Mouse (Mus musculus) MEL (cell line): ENCODE data around the gene Ntng1.

Source experiments
- CHD2 ChIP-seq: IDR thresholded peaks from 2 replicates; pipeline ENCODE4 v1.6.1; 2011; ENCODE audit warnings: low read length, improper control_type of control experiment
- CTCF ChIP-seq, 3 experiments: IDR thresholded peaks in 2 of 3; conservative IDR thresholded peaks in 1 of 3; 2 replicates each; pipeline ENCODE4 v1.5.1; 2011 to 2012; ENCODE audit warnings: low read length in 3 of 3, low read depth in 2 of 3, mild to moderate bottlenecking in 2 of 3, improper control_type of control experiment in 1 of 3, inconsistent platforms in 1 of 3, mixed read lengths in 1 of 3, moderate library complexity in 1 of 3; ENCODE audit not compliant: control insufficient read depth in 1 of 3, insufficient read depth in 1 of 3, poor library complexity in 1 of 3, severe bottlenecking in 1 of 3
- EP300 ChIP-seq, 2 experiments: IDR thresholded peaks; 2 replicates each; pipeline ENCODE4 v1.6.1; 2011; ENCODE audit warnings: improper control_type of control experiment in 2 of 2, low read length in 2 of 2, low read depth in 1 of 2, mild to moderate bottlenecking in 1 of 2
- KAT2A ChIP-seq: conservative IDR thresholded peaks from 2 replicates; pipeline ENCODE4 v1.6.1; 2012; ENCODE audit warnings: low read depth, low read length, improper control_type of control experiment, inconsistent platforms
- MEF2A ChIP-seq: IDR thresholded peaks from 2 replicates; pipeline ENCODE4 v1.6.1; 2014; ENCODE audit warnings: low read depth, mild to moderate bottlenecking, inconsistent platforms, low read length, improper control_type of control experiment; ENCODE audit not compliant: poor library complexity, insufficient replicate concordance, severe bottlenecking; ENCODE audit errors: extremely low read depth
- POLR2A ChIP-seq, 2 experiments: IDR thresholded peaks; 2 replicates each; pipeline ENCODE4 v1.6.1; 2011 to 2012; ENCODE audit warnings: low read length in 2 of 2, mild to moderate bottlenecking in 2 of 2, control low read depth in 1 of 2, improper control_type of control experiment in 1 of 2, low read depth in 1 of 2, moderate library complexity in 1 of 2; ENCODE audit not compliant: control insufficient read depth in 1 of 2, insufficient read depth in 1 of 2, poor library complexity in 1 of 2
- POLR2AphosphoS2 ChIP-seq: IDR thresholded peaks from 2 replicates; pipeline ENCODE4 v1.6.1; 2011; ENCODE audit warnings: low read length, improper control_type of control experiment
- TAL1 ChIP-seq: IDR thresholded peaks from 2 replicates; pipeline ENCODE4 v1.6.1; 2012; ENCODE audit warnings: mild to moderate bottlenecking, inconsistent platforms, low read length, moderate library complexity, mixed read lengths
- UBTF ChIP-seq: IDR thresholded peaks from 2 replicates; pipeline ENCODE4 v1.6.1; 2012; ENCODE audit warnings: low read depth, mild to moderate bottlenecking, inconsistent platforms, low read length, improper control_type of control experiment, moderate library complexity, borderline replicate concordance; ENCODE audit not compliant: insufficient read depth
- USF2 ChIP-seq, 2 experiments: IDR thresholded peaks; 2 replicates each; pipeline ENCODE4 v1.6.1; 2011 to 2012; ENCODE audit warnings: improper control_type of control experiment in 2 of 2, low read length in 2 of 2, borderline replicate concordance in 1 of 2, inconsistent platforms in 1 of 2, low read depth in 1 of 2, mild to moderate bottlenecking in 1 of 2; ENCODE audit not compliant: insufficient read depth in 1 of 2
- ZMIZ1 ChIP-seq: IDR thresholded peaks from 2 replicates; pipeline ENCODE4 v1.6.1; 2012; ENCODE audit warnings: low read depth, mild to moderate bottlenecking, inconsistent platforms, low read length, improper control_type of control experiment, moderate library complexity

DNA sequence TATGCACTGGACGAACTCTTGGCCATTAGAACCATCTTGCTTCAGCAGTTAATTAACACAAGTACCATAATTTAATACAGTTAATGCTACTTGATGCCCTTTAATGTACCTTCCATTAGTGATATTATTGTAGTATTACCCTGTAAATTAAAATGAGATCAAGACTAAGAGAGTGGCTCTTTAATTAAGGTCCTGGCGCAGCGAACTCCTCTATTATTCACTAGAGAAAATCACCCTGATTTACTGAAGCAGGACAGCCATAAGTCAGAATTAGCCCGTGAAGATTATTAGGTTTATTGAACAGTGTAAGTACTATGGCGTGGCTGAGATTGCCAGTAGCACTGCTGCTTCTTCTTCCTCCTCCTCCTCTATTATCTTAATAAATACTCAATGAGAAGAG is 212.8 kb downstream of the Ntng1 start:
- TF ChIP-seq POLR2A (IDR thresholded peaks at IDR 0.05; ENCODE audit: control insufficient read depth in 1 of 2, insufficient read depth in 1 of 2, low read depth in 1 of 2, low read length in 2 of 2, poor library complexity in 1 of 2) (no peak), ZMIZ1 (no peak), MEF2A (no peak), TAL1 (no peak), CTCF (IDR thresholded peaks at IDR 0.05 in 2 of 3, conservative IDR thresholded peaks at IDR 0.05 in 1 of 3; ENCODE audit: control insufficient read depth in 1 of 3, insufficient read depth in 1 of 3, low read depth in 2 of 3, low read length in 3 of 3, poor library complexity in 1 of 3, severe bottlenecking in 1 of 3) (no peak), EP300 (IDR thresholded peaks at IDR 0.05; ENCODE audit: low read depth in 1 of 2, low read length in 2 of 2) (no peak), POLR2AphosphoS2 (no peak), USF2 (IDR thresholded peaks at IDR 0.05; ENCODE audit: borderline replicate concordance in 1 of 2, insufficient read depth in 1 of 2, low read depth in 1 of 2, low read length in 2 of 2) (no peak), KAT2A (no peak), UBTF (no peak), CHD2 (no peak)
